Mouse (Mus musculus): ENCODE measurements around the gene Zzz3.

GRCm38 (mm10) chr3:152401964-152402670, 6.8 kb downstream of the Zzz3 start:
- no peak for TF ChIP-seq POLR2A (IDR thresholded peaks at IDR 0.05; ENCODE audit: control insufficient read depth, low read depth, low read length)
- TF ChIP-seq CTCF (IDR thresholded peaks at IDR 0.05; ENCODE audit: control insufficient read depth, insufficient read depth, insufficient replicate concordance, low read depth, low read length) = no peak
